Mouse (Mus musculus): Measurements from ENCODE around the gene Eef1a1.

GRCm38 (mm10) chr9:78513776-78514500 is 25.0 kb upstream of the Eef1a1 start:
- no peak for TF ChIP-seq EP300 (IDR thresholded peaks at IDR 0.05; ENCODE audit: low read depth)
- TF ChIP-seq CTCF (IDR thresholded peaks at IDR 0.05; ENCODE audit: low read depth) = no peak
